Mouse (Mus musculus): ENCODE measurements around the gene Fcrl5.

Gene Fcrl5

DNA sequence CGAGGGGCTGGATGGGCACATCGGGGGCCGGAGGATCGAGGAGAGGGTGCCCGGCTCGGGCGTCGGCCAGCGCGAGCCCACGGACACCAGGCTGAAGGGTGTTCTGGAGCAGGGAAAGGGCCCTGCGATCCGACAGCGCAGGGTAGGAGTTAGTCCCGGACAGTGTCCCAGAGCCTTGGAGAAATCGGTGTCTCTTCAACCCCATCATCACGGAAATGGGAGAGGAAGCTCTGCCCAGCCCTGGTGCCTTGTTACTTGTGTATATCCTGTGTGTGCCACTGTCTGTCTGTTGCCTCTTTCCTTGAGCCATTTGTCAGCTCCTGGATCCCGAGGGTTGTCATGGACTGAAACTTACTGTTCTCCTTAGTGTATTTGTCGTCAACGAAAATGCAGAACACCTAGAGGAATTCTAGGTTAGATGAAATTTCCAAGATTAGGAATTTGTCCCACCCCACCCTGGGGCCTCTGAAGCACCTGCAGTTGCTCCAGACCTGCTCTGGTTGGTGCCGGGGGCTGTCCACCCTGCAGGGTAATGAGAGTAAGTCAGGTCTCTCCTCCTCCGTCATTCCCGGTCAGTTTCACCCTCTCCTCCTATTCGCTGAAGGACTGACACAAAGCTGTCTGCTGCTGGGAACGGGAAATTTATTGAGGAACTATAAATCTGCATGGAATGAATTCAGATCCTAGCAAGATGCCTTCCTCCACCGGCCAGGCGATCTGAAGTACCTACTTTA lies 90.4 kb downstream of the Fcrl5 start:
- in situ Hi-C loops (cut with MboI, MseI), result loop anchor here in 1 of 2 experiments (5.0 to 10.0 kb wide), 2 partner anchors 879 to 981 kb away; partner anchors contain the start of gene Mab21l2

DNA sequence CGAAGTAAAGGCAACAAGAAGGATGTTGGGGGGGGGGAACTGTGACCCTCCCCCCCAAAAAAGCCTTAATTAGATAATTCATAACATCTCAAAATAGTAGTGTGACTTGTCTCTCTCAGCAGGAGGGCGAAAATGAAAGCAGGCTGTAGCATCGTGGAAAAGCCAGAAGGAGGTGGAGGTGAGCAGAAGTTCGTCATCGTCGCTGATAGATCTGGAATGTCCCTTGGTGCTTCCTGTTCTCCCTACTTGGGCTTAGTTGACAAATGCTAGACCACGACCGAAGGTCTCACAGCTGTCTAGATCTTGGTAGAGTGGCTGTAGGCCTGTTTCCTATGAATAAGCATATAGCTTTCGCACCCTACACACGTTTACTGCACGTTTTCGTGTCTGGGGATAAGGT lies 91.6 kb downstream of the Fcrl5 start:
- in situ Hi-C loops (cut with MboI, MseI), result loop anchor here in 1 of 2 experiments (5.0 to 10.0 kb wide), 2 partner anchors 880 to 982 kb away; partner anchors contain the start of gene Mab21l2

DNA sequence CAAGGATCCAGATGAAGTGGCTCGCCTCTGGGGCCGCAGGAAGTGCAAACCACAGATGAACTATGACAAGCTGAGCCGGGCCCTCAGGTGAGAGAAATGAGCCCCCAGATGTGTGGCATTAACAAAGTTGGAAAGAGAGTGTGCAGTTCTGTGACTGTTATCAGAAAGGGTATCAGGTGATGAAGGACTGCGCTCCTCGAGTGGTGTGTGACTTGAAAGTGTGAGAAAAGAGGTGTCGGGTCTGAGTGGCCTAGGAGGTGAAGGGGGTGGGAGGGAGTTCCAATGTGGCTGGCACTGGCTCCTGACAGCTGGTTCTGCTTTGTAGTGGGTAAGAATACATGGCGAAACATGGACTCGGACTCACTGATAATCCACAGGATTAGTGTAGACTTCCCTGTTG lies 92.4 kb downstream of the Fcrl5 start:
- in situ Hi-C loops (cut with MboI, MseI), result loop anchor here in 1 of 2 experiments (5.0 to 10.0 kb wide), 2 partner anchors 881 to 983 kb away; partner anchors contain the start of gene Mab21l2

DNA sequence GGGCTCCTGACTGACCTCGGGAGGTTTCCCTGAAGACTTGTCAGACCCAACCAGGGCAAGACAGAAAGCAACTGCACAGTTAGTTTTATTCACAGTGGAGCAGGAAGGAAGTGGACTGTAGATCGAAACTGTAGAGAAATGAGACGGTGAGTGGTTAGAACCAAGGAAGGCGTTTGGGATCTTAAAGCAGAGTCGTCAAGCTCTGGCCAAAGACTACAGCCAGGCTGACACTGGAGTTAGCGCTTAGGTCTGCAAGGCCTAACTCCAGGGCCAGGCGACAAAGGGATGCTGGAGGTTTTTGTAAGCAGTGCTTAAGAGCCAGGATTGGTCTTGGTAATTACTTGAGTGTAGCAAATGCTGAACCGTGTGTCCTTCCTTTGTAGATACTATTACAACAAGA lies 93.3 kb downstream of the Fcrl5 start:
- in situ Hi-C loops (cut with MboI, MseI), result loop anchor here in 1 of 2 experiments (5.0 to 10.0 kb wide), 2 partner anchors 882 to 984 kb away; partner anchors contain the start of gene Mab21l2

DNA sequence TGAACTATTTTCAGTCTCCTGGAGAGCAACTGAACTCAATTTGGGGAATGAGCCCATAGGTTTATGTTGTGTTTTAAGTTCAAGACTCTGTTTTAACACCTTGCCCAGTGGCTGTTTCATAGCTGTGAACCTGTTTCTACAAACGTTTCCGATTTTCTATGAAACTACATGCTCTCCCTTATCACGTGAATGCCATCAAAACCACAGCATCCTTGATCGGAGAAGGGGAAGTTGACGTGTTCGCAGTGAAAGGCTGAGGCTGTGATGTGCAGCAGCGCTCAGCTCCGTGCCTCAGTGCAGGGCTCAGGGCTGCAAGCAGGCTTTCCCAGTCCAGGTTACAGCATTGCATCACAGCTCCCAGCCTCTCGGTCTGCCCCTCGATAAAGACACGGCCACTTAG lies 94.0 kb downstream of the Fcrl5 start:
- in situ Hi-C loops (cut with MboI, MseI), result loop anchor here in 1 of 2 experiments (5.0 to 10.0 kb wide), 2 partner anchors 882 to 985 kb away; partner anchors contain the start of gene Mab21l2

DNA sequence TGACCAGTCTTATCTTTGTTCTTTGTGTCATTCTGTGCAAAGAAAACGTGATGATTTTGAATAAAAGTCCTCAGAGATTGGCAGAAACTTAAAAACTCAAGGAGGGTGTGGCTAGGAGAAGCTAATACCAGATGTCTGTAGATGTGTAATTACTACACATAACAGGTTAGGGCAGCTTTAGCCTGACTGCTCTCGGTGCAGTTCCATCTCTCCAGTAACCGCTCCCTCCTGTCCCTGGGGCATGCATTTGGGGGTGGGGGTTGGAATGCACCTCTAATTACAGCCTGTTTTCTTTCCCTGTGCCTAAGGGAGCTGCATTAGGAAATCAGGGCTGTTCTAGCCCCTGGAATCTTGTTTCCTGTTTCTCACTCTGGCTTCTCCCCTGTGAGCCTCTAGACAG lies 94.7 kb downstream of the Fcrl5 start:
- in situ Hi-C loops (cut with MboI, MseI), result no loop called here

DNA sequence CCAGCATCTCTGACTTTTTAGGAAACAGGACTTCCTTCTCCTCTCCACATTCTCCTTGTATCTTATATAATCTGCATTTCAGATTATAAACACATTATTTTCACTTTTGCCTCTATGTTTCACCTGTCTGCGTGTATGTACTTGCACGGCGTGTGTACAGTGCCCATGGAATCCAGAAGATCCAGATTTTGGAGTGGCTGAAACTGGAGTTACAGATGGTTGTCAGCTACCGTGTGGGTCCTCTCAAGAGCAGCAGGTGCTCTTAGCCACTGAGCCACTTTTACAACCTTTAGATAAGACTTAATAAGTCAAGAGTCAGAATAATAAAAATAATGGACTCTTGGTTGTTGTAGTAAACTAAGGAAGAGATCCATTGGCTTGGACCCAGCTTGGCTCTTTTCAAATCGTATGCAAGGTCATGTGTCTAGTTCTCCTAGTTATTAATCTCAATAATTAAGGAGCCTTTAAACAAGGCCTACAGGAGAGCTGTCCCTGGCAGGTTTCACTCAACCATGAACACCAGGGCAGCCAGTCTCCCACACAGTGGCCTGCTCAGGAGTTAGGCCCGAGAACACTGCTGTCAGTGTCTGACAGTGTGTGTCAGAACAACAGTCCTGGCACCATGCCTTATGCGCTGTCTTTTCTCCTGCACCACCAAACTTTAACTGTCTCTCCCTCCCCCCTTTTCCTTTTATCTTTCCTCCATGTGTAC lies 98.2 kb downstream of the Fcrl5 start:
- in situ Hi-C loops (cut with MboI, MseI), result no loop called here

DNA sequence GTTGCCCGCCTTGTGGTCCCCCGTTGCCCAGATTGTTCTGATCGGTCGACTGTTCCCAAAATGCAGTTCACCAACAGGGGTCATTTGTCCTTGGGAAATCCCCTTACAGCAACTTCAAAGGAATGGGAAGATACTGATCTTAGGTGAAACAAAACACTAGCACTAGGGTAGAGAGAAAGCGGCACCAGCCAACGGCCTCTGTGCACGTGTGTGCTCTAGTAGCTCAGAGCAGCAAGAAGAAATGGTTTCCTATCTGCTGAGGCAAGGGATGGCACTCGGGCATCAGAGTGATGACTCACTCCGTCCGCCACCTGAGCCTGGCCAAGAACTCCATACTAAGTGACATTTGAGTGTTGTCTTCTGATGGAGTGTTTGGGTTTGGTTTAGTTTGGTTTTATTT lies 102.5 kb downstream of the Fcrl5 start:
- in situ Hi-C loops (cut with MboI, MseI), result no loop called here

DNA sequence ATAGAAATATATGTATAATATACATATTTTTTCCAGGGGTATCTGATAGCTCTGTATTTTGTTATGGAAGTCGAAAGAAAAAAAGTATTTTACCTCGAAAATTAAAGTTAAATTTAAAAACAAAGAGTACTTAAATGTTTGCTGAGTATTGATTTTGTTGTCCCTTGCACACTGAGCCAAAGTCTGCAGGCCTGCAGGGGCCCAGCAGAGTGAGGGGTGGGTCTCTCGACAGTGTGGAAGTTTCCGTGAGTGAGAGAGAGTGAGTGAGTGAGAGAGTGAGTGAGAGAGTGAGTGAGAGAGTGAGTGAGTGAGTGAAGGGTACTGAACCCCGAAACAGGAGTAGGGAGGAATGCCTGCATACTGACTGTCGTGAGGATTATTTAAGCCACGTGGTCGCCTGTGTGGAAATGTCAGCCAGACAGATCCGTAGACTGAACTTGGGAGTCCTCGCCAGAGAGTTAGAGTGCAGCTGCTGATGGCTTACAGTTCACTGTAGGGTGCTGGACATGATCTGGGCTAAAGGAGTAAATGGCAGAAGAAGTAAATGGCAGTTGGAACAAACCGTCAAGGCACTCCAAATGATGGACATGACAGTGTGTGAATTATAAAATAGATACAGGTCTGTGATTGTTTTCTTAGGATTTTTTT lies 104.6 kb downstream of the Fcrl5 start:
- in situ Hi-C loops (cut with MboI, MseI), result no loop called here

DNA sequence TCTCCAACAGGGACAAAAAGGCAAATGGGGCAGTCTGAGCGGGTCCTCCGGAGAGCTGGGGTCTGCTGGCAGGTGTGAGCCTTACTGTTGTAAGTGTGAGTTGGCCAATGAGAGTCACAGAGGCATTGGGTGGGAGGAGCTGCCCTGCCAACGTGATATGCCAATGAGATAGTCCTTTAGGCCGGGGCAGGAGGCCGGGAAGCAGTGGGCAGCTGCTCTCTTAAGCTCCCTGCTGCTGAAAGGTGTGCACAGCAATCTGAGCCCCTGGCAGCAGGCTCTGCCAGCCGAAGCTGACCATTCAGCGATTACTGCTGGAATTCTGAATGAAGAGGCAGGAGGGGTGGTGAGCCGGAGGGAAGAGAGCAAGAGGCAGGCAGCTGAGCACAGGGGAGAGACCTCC lies 105.1 kb downstream of the Fcrl5 start:
- in situ Hi-C loops (cut with MboI, MseI), result no loop called here

DNA sequence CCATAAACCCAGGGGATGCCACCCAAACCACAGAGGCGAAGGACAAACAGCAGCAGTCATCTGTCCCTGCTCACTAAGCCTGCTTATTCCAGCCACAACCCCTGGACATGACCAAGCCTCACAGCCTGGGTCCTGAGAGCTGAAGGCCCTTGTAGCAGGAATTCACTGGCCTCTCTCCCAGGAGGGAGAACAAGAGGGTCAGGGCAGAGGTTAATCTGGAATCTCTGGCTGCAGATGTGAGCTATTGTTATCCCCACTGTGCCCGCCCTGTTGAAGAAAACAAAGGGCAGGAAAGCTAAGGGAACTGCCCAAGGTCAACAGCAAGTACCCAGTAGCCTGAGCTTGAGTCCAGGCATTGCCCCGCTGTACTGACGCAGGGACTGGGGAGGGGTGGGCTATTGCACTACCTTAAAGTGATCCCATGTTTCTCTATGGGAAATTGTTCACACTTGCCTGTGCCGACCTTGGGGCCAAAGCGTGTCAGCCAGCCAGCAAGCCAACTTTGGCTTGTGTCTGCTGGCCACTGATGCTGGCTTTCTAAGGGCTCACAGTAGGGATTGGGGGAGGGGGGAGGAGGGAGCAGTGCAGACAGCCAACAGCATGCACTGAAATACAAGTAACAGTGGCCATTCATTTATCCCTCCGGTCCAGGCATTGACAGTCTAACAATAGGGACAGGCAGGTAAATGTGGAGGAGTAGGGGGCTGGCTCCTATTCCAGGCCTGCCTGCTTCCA lies 107.1 kb downstream of the Fcrl5 start:
- in situ Hi-C loops (cut with MboI, MseI), result no loop called here

DNA sequence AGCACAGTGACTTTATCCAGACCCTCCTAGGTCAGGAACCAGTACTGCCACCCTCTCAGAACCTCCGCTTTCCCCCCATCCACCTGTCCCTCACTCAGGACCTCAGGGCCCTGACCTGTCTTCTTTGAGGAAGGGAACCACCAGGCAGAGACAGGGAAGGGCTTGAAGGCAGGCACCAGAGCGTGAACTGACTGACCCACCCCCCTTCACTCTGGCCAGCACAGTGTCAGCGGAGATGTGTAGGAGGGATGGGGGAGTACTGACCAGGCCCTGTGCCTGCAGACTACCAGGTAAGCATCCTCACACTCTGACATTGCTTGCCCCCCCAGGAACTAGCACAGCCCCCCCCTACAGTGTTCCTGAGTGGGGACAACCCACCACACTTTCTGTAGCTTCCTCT lies 110.0 kb downstream of the Fcrl5 start:
- in situ Hi-C loops (cut with MboI, MseI), result no loop called here

DNA sequence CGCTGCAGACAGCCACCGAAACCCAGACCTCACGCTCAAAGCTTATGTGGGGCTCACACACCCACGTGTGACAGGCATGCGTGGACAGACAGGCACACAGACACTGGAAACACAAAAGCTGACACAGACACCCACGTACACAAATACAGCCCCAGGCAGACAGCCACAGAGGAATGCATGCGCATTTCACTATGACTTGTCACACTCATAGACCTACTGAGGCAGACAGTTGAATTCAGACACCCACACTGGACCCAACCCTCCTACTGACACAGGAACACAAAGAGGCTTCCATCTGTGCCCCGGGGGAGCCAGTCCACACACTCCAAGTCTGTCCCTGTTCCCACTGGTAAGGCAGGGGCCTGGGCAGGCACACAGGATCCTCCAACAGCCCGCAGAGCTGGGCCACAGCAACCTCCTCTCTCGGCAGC lies 110.7 kb downstream of the Fcrl5 start:
- in situ Hi-C loops (cut with MboI, MseI), result no loop called here

DNA sequence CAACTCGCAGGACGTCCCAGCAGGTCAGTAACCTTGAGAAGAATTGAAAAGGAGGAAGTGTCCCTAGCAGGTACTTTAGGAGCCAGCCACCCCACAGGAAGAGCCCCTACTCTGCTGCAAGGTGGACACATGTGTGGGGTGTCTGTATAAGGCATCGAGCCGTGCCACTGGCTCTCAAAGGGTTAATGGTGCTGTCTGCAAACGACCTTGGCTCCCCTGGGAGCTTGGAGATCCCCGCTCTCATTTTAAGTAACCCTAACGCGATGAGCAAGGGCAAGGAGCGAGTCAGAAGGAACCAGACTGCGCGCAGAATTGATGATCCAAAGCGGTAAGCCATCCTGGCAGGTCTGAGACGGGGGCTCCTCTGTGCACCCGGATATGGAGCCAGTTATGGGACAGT lies 114.3 kb downstream of the Fcrl5 start:
- in situ Hi-C loops (cut with MboI, MseI), result no loop called here
